Mouse (Mus musculus) gonadal fat pad, adult 2 months (tissue): ENCODE measurements around the gene Olfr119. TPM values are rescaled to one million over a fixed set of nuclear protein-coding genes. Genes with fewer than 3 reads are reported as not detected.
"Not testable (repeated sequence)": the region's sequence is repeated elsewhere in the genome, so short reads cannot be mapped to it uniquely, and the experiment has no call there.

Experiments
- DNase-seq: peaks from one replicate; pipeline ENCODE4 v3.0.0-alpha.2; 2012; ENCODE audit warnings: low read depth
- polyA plus RNA-seq: library from polyadenylated mRNA; depleted of rRNA; stranded (reverse); fragments of >200 nt; gene quantifications from 2 replicates; pipeline ENCODE4 v1.2.3, GENCODE M21; 2012; rRNA removed

Gene Olfr119
- polyA plus RNA-seq, result not detected in 2 replicates

DNA sequence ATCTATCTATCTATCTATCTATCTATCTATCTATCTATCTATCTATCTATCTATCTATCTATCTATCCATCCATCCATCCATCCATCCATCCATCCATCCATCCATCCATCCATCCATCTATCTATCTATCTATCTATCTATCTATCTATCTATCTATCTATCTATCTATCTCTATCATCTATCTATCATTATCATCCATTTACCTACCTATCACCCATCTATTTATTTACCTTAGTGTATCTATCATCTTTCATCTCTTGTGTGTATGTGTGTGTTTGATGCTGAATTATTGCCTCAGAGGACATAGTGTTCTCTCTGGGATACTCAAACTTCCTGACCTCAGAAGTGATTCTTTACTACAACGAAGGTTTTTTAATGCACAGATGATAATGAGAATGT lies at the start of gene Olfr119:
TSS of gene Olfr119 (plus strand) at position 301 of the 400 bp plus-strand sequence.
- DNase-seq, result not testable (repeated sequence)

DNA sequence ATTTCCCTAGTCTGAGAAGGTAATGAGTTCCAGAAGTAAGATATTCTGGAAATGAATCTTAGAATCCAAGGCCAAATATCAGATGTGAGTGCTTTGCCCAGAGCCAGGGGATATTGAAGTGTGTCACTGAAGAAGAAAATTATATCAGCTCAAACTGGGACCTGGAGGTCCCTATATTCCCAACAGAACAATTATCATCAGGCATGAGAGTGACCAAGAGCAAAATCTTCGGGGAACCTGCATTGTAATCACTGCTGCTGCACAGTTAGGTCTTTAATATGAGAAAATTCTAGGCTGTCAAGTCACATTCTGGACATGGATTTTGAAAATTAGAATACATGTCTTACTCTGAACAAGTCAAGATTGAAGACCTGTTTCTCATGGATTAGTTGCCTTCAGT lies 32.7 kb upstream of the Olfr119 start, which contains the start of gene Olfr117:
TSS of gene Olfr117 (minus strand) at position 101 of the 400 bp plus-strand sequence.
- DNase-seq, result no peak

DNA sequence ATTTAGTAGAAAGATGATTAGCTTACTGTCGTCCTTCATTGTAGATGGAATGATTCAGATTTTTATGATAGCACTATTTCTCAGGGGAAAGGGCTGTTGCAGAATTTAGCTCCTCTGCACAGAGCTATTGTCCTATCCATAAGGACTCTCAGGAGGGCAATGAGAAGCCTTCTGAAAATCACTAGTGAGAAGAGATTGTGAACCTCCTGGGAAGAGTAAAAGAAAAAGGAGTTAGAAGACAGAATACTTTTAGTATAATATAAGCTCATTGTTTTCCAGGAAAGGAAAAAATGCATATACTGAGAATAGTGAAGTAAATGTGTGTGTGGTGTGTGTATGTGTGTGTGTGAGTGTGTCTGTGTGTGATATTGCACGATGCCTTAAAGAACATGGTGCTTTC lies 29.7 kb upstream of the Olfr119 start, which contains the start of gene Olfr118:
TSS of gene Olfr118 (plus strand) at position 301 of the 400 bp plus-strand sequence.
- DNase-seq, result no peak

DNA sequence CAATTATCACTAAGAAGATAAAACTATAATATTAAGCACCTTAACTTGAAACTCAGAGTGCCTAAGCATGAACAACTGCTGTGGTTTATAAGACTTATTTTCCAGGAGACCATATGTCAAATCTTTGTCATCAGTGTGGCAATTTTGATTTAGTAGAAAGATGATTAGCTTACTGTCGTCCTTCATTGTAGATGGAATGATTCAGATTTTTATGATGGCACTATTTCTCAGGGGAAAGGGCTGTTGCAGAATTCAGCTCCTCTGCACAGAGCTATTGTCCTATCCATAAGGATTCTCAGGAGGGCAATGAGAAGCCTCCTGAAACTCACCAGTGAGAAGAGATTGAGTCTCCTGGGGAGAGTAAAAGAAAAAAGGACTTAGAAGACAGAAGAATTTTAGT lies 25.1 kb downstream of the Olfr119 start, which contains the start of gene Olfr120:
TSS of gene Olfr120 (plus strand) at position 301 of the 400 bp plus-strand sequence.
- no peak for DNase-seq

DNA sequence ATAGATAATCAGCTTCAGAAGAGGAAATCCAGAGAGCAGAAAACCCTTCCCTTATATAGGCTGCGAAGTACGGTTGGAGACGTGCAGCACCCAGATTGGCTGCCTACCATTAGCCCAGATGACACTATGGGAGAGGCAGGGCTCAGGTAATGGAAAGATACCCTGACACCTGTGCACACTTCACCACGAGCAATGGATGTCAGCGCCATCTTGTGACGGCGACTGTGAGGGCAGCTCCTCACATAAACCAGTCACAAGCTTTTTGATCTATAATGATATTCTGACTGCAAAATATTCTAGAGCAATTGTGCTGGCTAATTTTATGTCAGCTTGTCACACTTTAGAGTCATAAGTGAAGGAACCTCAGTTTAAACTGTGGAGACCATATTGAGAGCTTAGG lies 41.7 kb downstream of the Olfr119 start:
- no peak for DNase-seq

Other genes starting within 250 kb of the Olfr119 start
- not detected in 2 replicates for gene Olfr109, start 237.6 kb upstream of the Olfr119 start, polyA plus RNA-seq
- 0.09 TPM in 1 of 2 replicates, not detected in the other for gene H2-M2, start 213.0 kb upstream of the Olfr119 start, polyA plus RNA-seq
- gene Olfr110, start 204.1 kb upstream of the Olfr119 start, polyA plus RNA-seq, result not detected in 2 replicates
- gene Olfr111, start 188.5 kb upstream of the Olfr119 start, polyA plus RNA-seq, result 0.14 TPM in 1 of 2 replicates, not detected in the other
- gene Olfr112, start 127.1 kb upstream of the Olfr119 start, polyA plus RNA-seq, result not detected in 2 replicates
- not detected in 2 replicates for gene Olfr113, start 118.9 kb upstream of the Olfr119 start, polyA plus RNA-seq
- gene Olfr114, start 103.8 kb upstream of the Olfr119 start, polyA plus RNA-seq, result not detected in 2 replicates
- gene Olfr115, start 69.5 kb upstream of the Olfr119 start, polyA plus RNA-seq, result not detected in 2 replicates
- gene Olfr116, start 69.4 kb upstream of the Olfr119 start, polyA plus RNA-seq, result not detected in 2 replicates
- not detected in 2 replicates for gene Olfr117, start 32.8 kb upstream of the Olfr119 start, polyA plus RNA-seq
- gene Olfr118, start 29.6 kb upstream of the Olfr119 start, polyA plus RNA-seq, result not detected in 2 replicates
- not detected in 2 replicates for gene Olfr120, start 25.2 kb downstream of the Olfr119 start, polyA plus RNA-seq
- not detected in 2 replicates for gene Olfr121, start 52.3 kb downstream of the Olfr119 start, polyA plus RNA-seq
- gene Olfr122, start 72.0 kb downstream of the Olfr119 start, polyA plus RNA-seq, result not detected in 2 replicates
- gene Olfr123, start 97.0 kb downstream of the Olfr119 start, polyA plus RNA-seq, result not detected in 2 replicates
- not detected in 2 replicates for gene Olfr124, start 103.3 kb downstream of the Olfr119 start, polyA plus RNA-seq
- not detected in 2 replicates for gene Olfr125, start 136.4 kb downstream of the Olfr119 start, polyA plus RNA-seq
- gene Olfr126, start 150.9 kb downstream of the Olfr119 start, polyA plus RNA-seq, result not detected in 2 replicates
- not detected in 2 replicates for gene Olfr127, start 203.9 kb downstream of the Olfr119 start, polyA plus RNA-seq
- not detected in 2 replicates for gene Olfr128, start 224.0 kb downstream of the Olfr119 start, polyA plus RNA-seq